Mouse (Mus musculus) heart, postnatal 0 days (tissue): ENCODE data around the gene Hmx3.

ENCODE experiments used
- CTCF ChIP-seq: IDR thresholded peaks from 2 replicates; pipeline ENCODE4 v1.5.1; 2016; ENCODE audit warnings: antibody characterized with exemption, control low read depth, low read depth
- EP300 ChIP-seq: IDR thresholded peaks from 2 replicates; pipeline ENCODE4 v1.6.1; 2016; ENCODE audit warnings: antibody characterized with exemption, low read depth

DNA sequence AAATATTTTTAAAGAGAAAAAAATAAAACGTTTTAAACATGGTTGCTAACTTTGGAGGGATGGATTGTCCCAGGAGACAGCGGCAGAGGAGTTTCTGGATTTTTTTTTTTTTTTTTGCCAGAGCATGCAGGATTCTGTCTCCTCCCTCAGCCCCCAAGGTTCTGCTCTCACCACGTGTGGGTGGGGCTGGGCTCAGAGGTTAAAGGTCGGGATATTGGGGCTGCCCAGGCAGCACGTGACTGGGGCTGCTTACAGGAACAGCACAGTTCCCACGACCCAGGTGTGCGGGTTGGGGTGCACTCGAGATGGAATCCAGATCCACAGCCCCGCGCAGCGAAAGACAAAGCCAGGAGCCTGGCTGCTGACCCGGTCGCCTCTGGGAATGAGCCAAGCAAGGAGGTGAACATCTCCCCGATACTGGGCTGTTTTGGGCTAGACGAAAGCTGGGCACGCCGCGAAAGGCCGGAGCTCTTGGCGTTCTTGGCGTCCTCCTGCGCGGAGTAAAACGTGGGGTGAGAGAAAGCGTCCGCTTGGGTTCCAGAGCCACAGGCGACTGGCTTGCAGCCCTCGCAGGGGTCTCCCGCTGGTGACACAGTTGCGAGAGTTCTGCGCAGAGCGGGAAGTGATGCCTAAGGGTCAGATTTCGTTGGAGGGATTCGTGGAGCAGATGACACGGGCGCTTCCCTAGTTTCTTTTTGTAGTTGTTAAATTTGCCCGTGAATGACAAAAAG is 14.0 kb downstream of the Hmx3 start:
- no peak for TF ChIP-seq CTCF
- no peak for TF ChIP-seq EP300
